8 mouse cellular contexts compared by ENCODE assay signal in genomic region chr11:20631941-20632618, GRCm38 (mm10).
A peak's percentile ranks its signal among the peaks of the same experiment; 100 is the strongest.
DNase-seq lines count a peak whose midpoint lies in the region; ATAC-seq lines count a peak whose summit lies in the region.

No protein-coding gene starts in this region.

- peak overlapping the region; percentile 94 for H3K9ac ChIP-seq in kidney, embryonic 15.5 days

- peak; percentile 96 for ATAC-seq in kidney, embryonic 15.5 days (replicated peaks; ENCODE audit: low FRiP score)

- DNase-seq in layer of hippocampus, postnatal 25 days (ENCODE audit: extremely low spot score in 1 of 2, low spot score in 1 of 2) = peak; percentile 53 to 81
- no peak for DNase-seq in layer of hippocampus, adult 9-10 months (ENCODE audit: low spot score)
- peak; percentile 45 for DNase-seq in brain, embryonic 18.5 days (ENCODE audit: low read depth, low spot score)
- DNase-seq in frontal cortex, postnatal 25 days (ENCODE audit: low spot score in 2 of 2) = peak; percentile 55 to 70
- peak; percentile 60 for DNase-seq in lung, postnatal 25 days (ENCODE audit: low spot score)
- DNase-seq in ovary, postnatal 36 days (ENCODE audit: low spot score) = peak; percentile 83
- DNase-seq in thymus, postnatal 4 days = peak; percentile 88

- under 1% methylated on average over 67 of the region's 67 CpGs for WGBS in kidney, embryonic 15.5 days

- no peaks in the 10 kb centered on the region for H3K9me3 ChIP-seq in kidney, embryonic 15.5 days (replicated peaks)

- peaks cover 38% of the 10 kb centered on the region for H3K4me1 ChIP-seq in kidney, embryonic 15.5 days

- H3K4me2 ChIP-seq in kidney, embryonic 15.5 days = peak overlapping the region; percentile 74

- no peaks in the 10 kb centered on the region for H3K27me3 ChIP-seq in kidney, embryonic 15.5 days

- H3K36me3 ChIP-seq in kidney, embryonic 15.5 days = no peaks in the 10 kb centered on the region

- peak overlapping the region; percentile 100 for H3K27ac ChIP-seq in kidney, embryonic 15.5 days

- H3K4me3 ChIP-seq in kidney, embryonic 15.5 days (replicated peaks) = peak overlapping the region; percentile 87
